Mouse (Mus musculus): ENCODE data around the gene Pcp4l1. TPM values are rescaled to one million over a fixed set of nuclear protein-coding genes. Genes with fewer than 3 reads are reported as not detected.

Gene Pcp4l1
- total and polyA plus RNA-seq, 2 experiments from 2014 or later = 12.3 to 33.4 TPM

GRCm38 (mm10) chr1:171135600-171135999, 60.5 kb downstream of the Pcp4l1 start:
- Histone ChIP-seq H3K4me1 (ENCODE audit: insufficient read depth) (no peaks in the 10 kb centered on the region), H3K4me2 (ENCODE audit: low read depth) (no peak overlapping the region), H3K27me3 (ENCODE audit: insufficient read depth, low read length) (no peaks in the 10 kb centered on the region), H3K27ac (ENCODE audit: low read depth, low read length) (no peak overlapping the region), H3K36me3 (ENCODE audit: insufficient read depth) (peaks cover 48% of the 10 kb centered on the region), H3K9me3 (ENCODE audit: low read length) (no peaks in the 10 kb centered on the region), H3K4me3 (ENCODE audit: low read depth, low read length) (no peak overlapping the region), H3K9ac (no peak overlapping the region)
- ATAC-seq (no peak), DNase-seq (no peak)
- WGBS = 100% methylated on average over 2 of the region's 2 CpGs
- no peak for TF ChIP-seq CTCF (IDR thresholded peaks at IDR 0.05; ENCODE audit: low read depth)

- no peaks in the 10 kb centered on the region for H3K9me3 ChIP-seq (ENCODE audit: low read length)
- H3K4me2 ChIP-seq (ENCODE audit: low read depth) = no peak overlapping the region
- no peak for TF ChIP-seq CTCF (IDR thresholded peaks at IDR 0.05; ENCODE audit: low read depth)
- no peak overlapping the region for H3K27ac ChIP-seq (ENCODE audit: low read depth, low read length)
- H3K27me3 ChIP-seq (ENCODE audit: insufficient read depth, low read length) = no peaks in the 10 kb centered on the region
- ATAC-seq (no peak), DNase-seq (no peak)
- H3K4me1 ChIP-seq (ENCODE audit: insufficient read depth) = no peaks in the 10 kb centered on the region
- H3K4me3 ChIP-seq (ENCODE audit: low read depth, low read length) = no peak overlapping the region
- peaks cover 52% of the 10 kb centered on the region for H3K36me3 ChIP-seq (ENCODE audit: insufficient read depth)
- H3K9ac ChIP-seq = no peak overlapping the region
- 86% methylated on average over 1 of the region's 1 CpGs for WGBS
Observed at GRCm38 (mm10) chr1:171130971-171131370, 65.1 kb downstream of the Pcp4l1 start.

- DNase-seq (no peak), ATAC-seq (no peak)
- H3K4me2 ChIP-seq (ENCODE audit: low read depth) = no peak overlapping the region
- no peak overlapping the region for H3K27ac ChIP-seq (ENCODE audit: low read depth, low read length)
- H3K27me3 ChIP-seq (ENCODE audit: insufficient read depth, low read length) = no peaks in the 10 kb centered on the region
- H3K9ac ChIP-seq = no peak overlapping the region
- peaks cover 36% of the 10 kb centered on the region for H3K36me3 ChIP-seq (ENCODE audit: insufficient read depth)
- no peaks in the 10 kb centered on the region for H3K9me3 ChIP-seq (ENCODE audit: low read length)
- TF ChIP-seq CTCF (IDR thresholded peaks at IDR 0.05; ENCODE audit: low read depth) = no peak
- no peaks in the 10 kb centered on the region for H3K4me1 ChIP-seq (ENCODE audit: insufficient read depth)
- H3K4me3 ChIP-seq (ENCODE audit: low read depth, low read length) = no peak overlapping the region
- 66% methylated on average over 7 of the region's 7 CpGs for WGBS
Observed at GRCm38 (mm10) chr1:171129251-171129650, 66.8 kb downstream of the Pcp4l1 start.

GRCm38 (mm10) chr1:171124398-171124797, 71.7 kb downstream of the Pcp4l1 start:
- H3K36me3 ChIP-seq (ENCODE audit: insufficient read depth) = peaks cover 14% of the 10 kb centered on the region
- no peaks in the 10 kb centered on the region for H3K4me1 ChIP-seq (ENCODE audit: insufficient read depth)
- ATAC-seq = no peak
- H3K4me3 ChIP-seq (ENCODE audit: low read depth, low read length) = no peak overlapping the region
- no peak for DNase-seq
- no peak overlapping the region for H3K27ac ChIP-seq (ENCODE audit: low read depth, low read length)
- TF ChIP-seq CTCF (IDR thresholded peaks at IDR 0.05; ENCODE audit: low read depth) = no peak
- no peak overlapping the region for H3K4me2 ChIP-seq (ENCODE audit: low read depth)
- no peak overlapping the region for H3K9ac ChIP-seq
- no peaks in the 10 kb centered on the region for H3K9me3 ChIP-seq (ENCODE audit: low read length)
- 92% methylated on average over 5 of the region's 5 CpGs for WGBS
- no peaks in the 10 kb centered on the region for H3K27me3 ChIP-seq (ENCODE audit: insufficient read depth, low read length)

Other genes with a start within 250 kb of the Pcp4l1 start
- gene Fcgr2b, start 219.7 kb downstream of the Pcp4l1 start, total RNA-seq (2014; rRNA removed) = 2.2 and 2.3 TPM in 2 replicates
- 3.8 and 3.9 TPM in 2 replicates for gene Fcgr2b, start 219.7 kb downstream of the Pcp4l1 start, polyA plus RNA-seq (2015; fragmentation: Nextera tagmentation; extraction: Ambion mirVana)
- gene Fcgr4, start 177.3 kb downstream of the Pcp4l1 start, total RNA-seq (2014; rRNA removed) = 0.76 TPM in 1 of 2 replicates, not detected in the other
- 0.44 and 0.67 TPM in 2 replicates for gene Fcgr4, start 177.3 kb downstream of the Pcp4l1 start, polyA plus RNA-seq (2015; fragmentation: Nextera tagmentation; extraction: Ambion mirVana)
- gene Fcgr3, start 131.3 kb downstream of the Pcp4l1 start, total RNA-seq (2014; rRNA removed) = 13.5 and 14.9 TPM in 2 replicates
- 13.9 and 14.6 TPM in 2 replicates for gene Fcgr3, start 131.3 kb downstream of the Pcp4l1 start, polyA plus RNA-seq (2015; fragmentation: Nextera tagmentation; extraction: Ambion mirVana)
- gene Cfap126, start 82.3 kb downstream of the Pcp4l1 start, total RNA-seq (2014; rRNA removed) = 1.7 and 2.4 TPM in 2 replicates
- 11.7 and 13.7 TPM in 2 replicates for gene Cfap126, start 82.3 kb downstream of the Pcp4l1 start, polyA plus RNA-seq (2015; fragmentation: Nextera tagmentation; extraction: Ambion mirVana)
- 195 and 197 TPM in 2 replicates for gene Sdhc, start 45.7 kb downstream of the Pcp4l1 start, total RNA-seq (2014; rRNA removed)
- 285 and 302 TPM in 2 replicates for gene Sdhc, start 45.7 kb downstream of the Pcp4l1 start, polyA plus RNA-seq (2015; fragmentation: Nextera tagmentation; extraction: Ambion mirVana)
- 0.38 TPM in 1 of 2 replicates, not detected in the other for gene Mpz, start 45.6 kb downstream of the Pcp4l1 start, total RNA-seq (2014; rRNA removed)
- gene Mpz, start 45.6 kb downstream of the Pcp4l1 start, polyA plus RNA-seq (2015; fragmentation: Nextera tagmentation; extraction: Ambion mirVana) = 0.30 and 0.67 TPM in 2 replicates
- not detected in 2 replicates for gene Nr1i3, start 17.7 kb upstream of the Pcp4l1 start, total RNA-seq (2014; rRNA removed)
- 0.16 and 0.19 TPM in 2 replicates for gene Nr1i3, start 17.7 kb upstream of the Pcp4l1 start, polyA plus RNA-seq (2015; fragmentation: Nextera tagmentation; extraction: Ambion mirVana)
- gene Tomm40l, start 26.2 kb upstream of the Pcp4l1 start, total RNA-seq (2014; rRNA removed) = 46.5 and 62.7 TPM in 2 replicates
- gene Tomm40l, start 26.2 kb upstream of the Pcp4l1 start, polyA plus RNA-seq (2015; fragmentation: Nextera tagmentation; extraction: Ambion mirVana) = 39.8 and 41.7 TPM in 2 replicates
- gene Apoa2, start 28.8 kb upstream of the Pcp4l1 start, total RNA-seq (2014; rRNA removed) = 0.92 and 2.0 TPM in 2 replicates
- 2.7 and 4.0 TPM in 2 replicates for gene Apoa2, start 28.8 kb upstream of the Pcp4l1 start, polyA plus RNA-seq (2015; fragmentation: Nextera tagmentation; extraction: Ambion mirVana)
- gene Fcer1g, start 38.1 kb upstream of the Pcp4l1 start, total RNA-seq (2014; rRNA removed) = 7.6 and 11.2 TPM in 2 replicates
- gene Fcer1g, start 38.1 kb upstream of the Pcp4l1 start, polyA plus RNA-seq (2015; fragmentation: Nextera tagmentation; extraction: Ambion mirVana) = 33.2 and 37.9 TPM in 2 replicates
- 4.5 and 5.9 TPM in 2 replicates for gene Adamts4, start 54.2 kb upstream of the Pcp4l1 start, total RNA-seq (2014; rRNA removed)
- 2.6 and 5.6 TPM in 2 replicates for gene Adamts4, start 54.2 kb upstream of the Pcp4l1 start, polyA plus RNA-seq (2015; fragmentation: Nextera tagmentation; extraction: Ambion mirVana)
- gene Ndufs2, start 55.1 kb upstream of the Pcp4l1 start, total RNA-seq (2014; rRNA removed) = 203 and 270 TPM in 2 replicates
- gene Ndufs2, start 55.1 kb upstream of the Pcp4l1 start, polyA plus RNA-seq (2015; fragmentation: Nextera tagmentation; extraction: Ambion mirVana) = 219 and 243 TPM in 2 replicates
- 75.1 and 99.3 TPM in 2 replicates for gene B4galt3, start 74.1 kb upstream of the Pcp4l1 start, total RNA-seq (2014; rRNA removed)
- 104 and 115 TPM in 2 replicates for gene B4galt3, start 74.1 kb upstream of the Pcp4l1 start, polyA plus RNA-seq (2015; fragmentation: Nextera tagmentation; extraction: Ambion mirVana)
- 26.6 and 30.6 TPM in 2 replicates for gene Ppox, start 84.9 kb upstream of the Pcp4l1 start, total RNA-seq (2014; rRNA removed)
- gene Ppox, start 84.9 kb upstream of the Pcp4l1 start, polyA plus RNA-seq (2015; fragmentation: Nextera tagmentation; extraction: Ambion mirVana) = 21.1 and 23.3 TPM in 2 replicates
- gene Usp21, start 91.7 kb upstream of the Pcp4l1 start, total RNA-seq (2014; rRNA removed) = 56.8 and 66.5 TPM in 2 replicates
- 66.4 and 80.4 TPM in 2 replicates for gene Usp21, start 91.7 kb upstream of the Pcp4l1 start, polyA plus RNA-seq (2015; fragmentation: Nextera tagmentation; extraction: Ambion mirVana)
- 96.6 and 123 TPM in 2 replicates for gene Ufc1, start 98.8 kb upstream of the Pcp4l1 start, total RNA-seq (2014; rRNA removed)
- 133 and 150 TPM in 2 replicates for gene Ufc1, start 98.8 kb upstream of the Pcp4l1 start, polyA plus RNA-seq (2015; fragmentation: Nextera tagmentation; extraction: Ambion mirVana)
- gene Dedd, start 132.9 kb upstream of the Pcp4l1 start, total RNA-seq (2014; rRNA removed) = 22.5 and 31.1 TPM in 2 replicates
- gene Dedd, start 132.9 kb upstream of the Pcp4l1 start, polyA plus RNA-seq (2015; fragmentation: Nextera tagmentation; extraction: Ambion mirVana) = 42.2 and 44.6 TPM in 2 replicates
- 44.9 and 47.6 TPM in 2 replicates for gene Nit1, start 149.4 kb upstream of the Pcp4l1 start, total RNA-seq (2014; rRNA removed)
- 42.1 and 48.1 TPM in 2 replicates for gene Nit1, start 149.4 kb upstream of the Pcp4l1 start, polyA plus RNA-seq (2015; fragmentation: Nextera tagmentation; extraction: Ambion mirVana)
- 18.2 and 27.0 TPM in 2 replicates for gene Pfdn2, start 149.4 kb upstream of the Pcp4l1 start, total RNA-seq (2014; rRNA removed)
- gene Pfdn2, start 149.4 kb upstream of the Pcp4l1 start, polyA plus RNA-seq (2015; fragmentation: Nextera tagmentation; extraction: Ambion mirVana) = 143 and 146 TPM in 2 replicates
- 4.3 and 5.0 TPM in 2 replicates for gene Klhdc9, start 164.5 kb upstream of the Pcp4l1 start, total RNA-seq (2014; rRNA removed)
- gene Klhdc9, start 164.5 kb upstream of the Pcp4l1 start, polyA plus RNA-seq (2015; fragmentation: Nextera tagmentation; extraction: Ambion mirVana) = 5.1 and 6.9 TPM in 2 replicates
- 1.0 and 2.0 TPM in 2 replicates for gene Nectin4, start 173.8 kb upstream of the Pcp4l1 start, total RNA-seq (2014; rRNA removed)
- 1.3 and 1.8 TPM in 2 replicates for gene Nectin4, start 173.8 kb upstream of the Pcp4l1 start, polyA plus RNA-seq (2015; fragmentation: Nextera tagmentation; extraction: Ambion mirVana)
- gene Arhgap30, start 192.7 kb upstream of the Pcp4l1 start, total RNA-seq (2014; rRNA removed) = 0.69 and 0.81 TPM in 2 replicates
- gene Arhgap30, start 192.7 kb upstream of the Pcp4l1 start, polyA plus RNA-seq (2015; fragmentation: Nextera tagmentation; extraction: Ambion mirVana) = 0.53 and 0.65 TPM in 2 replicates
- gene Usf1, start 215.0 kb upstream of the Pcp4l1 start, total RNA-seq (2014; rRNA removed) = 168 and 183 TPM in 2 replicates
- gene Usf1, start 215.0 kb upstream of the Pcp4l1 start, polyA plus RNA-seq (2015; fragmentation: Nextera tagmentation; extraction: Ambion mirVana) = 198 and 200 TPM in 2 replicates
- gene Tstd1, start 222.6 kb upstream of the Pcp4l1 start, total RNA-seq (2014; rRNA removed) = 1.3 and 2.0 TPM in 2 replicates
- 1.9 and 3.1 TPM in 2 replicates for gene Tstd1, start 222.6 kb upstream of the Pcp4l1 start, polyA plus RNA-seq (2015; fragmentation: Nextera tagmentation; extraction: Ambion mirVana)
- gene F11r, start 241.3 kb upstream of the Pcp4l1 start, total RNA-seq (2014; rRNA removed) = 3.6 and 6.2 TPM in 2 replicates
- gene F11r, start 241.3 kb upstream of the Pcp4l1 start, polyA plus RNA-seq (2015; fragmentation: Nextera tagmentation; extraction: Ambion mirVana) = 4.6 and 7.8 TPM in 2 replicates

All from forebrain, postnatal 0 days (tissue).